Mouse (Mus musculus): ENCODE measurements around the gene Saysd1. TPM values are rescaled to one million over a fixed set of nuclear protein-coding genes. Genes with fewer than 3 reads are reported as not detected.

Saysd1 gene
- polyA plus RNA-seq, 1 experiment = 8.8 TPM

- TF ChIP-seq CTCF (IDR thresholded peaks at IDR 0.05; ENCODE audit: borderline replicate concordance, extremely low read depth, insufficient read depth, insufficient read length) (no peak), POLR2A (IDR thresholded peaks at IDR 0.05; ENCODE audit: borderline replicate concordance, extremely low read depth, insufficient read depth, insufficient read length, poor library complexity, severe bottlenecking) (no peak)
- no peak for DNase-seq (ENCODE audit: low read depth)
These were observed 24.4 kb upstream of the Saysd1 start for GRCm38 (mm10) chr14:20162686-20163085.

GRCm38 (mm10) chr14:20158727-20159681 lies 20.7 kb upstream of the Saysd1 start:
- TF ChIP-seq CTCF (IDR thresholded peaks at IDR 0.05; ENCODE audit: borderline replicate concordance, extremely low read depth, insufficient read depth, insufficient read length) = no peak
- no peak for TF ChIP-seq POLR2A (IDR thresholded peaks at IDR 0.05; ENCODE audit: borderline replicate concordance, extremely low read depth, insufficient read depth, insufficient read length, poor library complexity, severe bottlenecking)
- no peak for DNase-seq (ENCODE audit: low read depth)

- no peak for DNase-seq (ENCODE audit: low read depth)
- no peak for TF ChIP-seq POLR2A (IDR thresholded peaks at IDR 0.05; ENCODE audit: borderline replicate concordance, extremely low read depth, insufficient read depth, insufficient read length, poor library complexity, severe bottlenecking)
- no peak for TF ChIP-seq CTCF (IDR thresholded peaks at IDR 0.05; ENCODE audit: borderline replicate concordance, extremely low read depth, insufficient read depth, insufficient read length)
These were observed 19.3 kb upstream of the Saysd1 start for GRCm38 (mm10) chr14:20157595-20157994.

GRCm38 (mm10) chr14:20155718-20156117 lies 17.4 kb upstream of the Saysd1 start:
- no peak for DNase-seq (ENCODE audit: low read depth)
- no peak for TF ChIP-seq CTCF (IDR thresholded peaks at IDR 0.05; ENCODE audit: borderline replicate concordance, extremely low read depth, insufficient read depth, insufficient read length)
- TF ChIP-seq POLR2A (IDR thresholded peaks at IDR 0.05; ENCODE audit: borderline replicate concordance, extremely low read depth, insufficient read depth, insufficient read length, poor library complexity, severe bottlenecking) = no peak

- DNase-seq (ENCODE audit: low read depth) = no peak
- TF ChIP-seq POLR2A (IDR thresholded peaks at IDR 0.05; ENCODE audit: borderline replicate concordance, extremely low read depth, insufficient read depth, insufficient read length, poor library complexity, severe bottlenecking) (no peak), CTCF (IDR thresholded peaks at IDR 0.05; ENCODE audit: borderline replicate concordance, extremely low read depth, insufficient read depth, insufficient read length) (no peak)
These were observed 16.6 kb upstream of the Saysd1 start for GRCm38 (mm10) chr14:20154937-20155336.

GRCm38 (mm10) chr14:20154245-20154644 lies 15.9 kb upstream of the Saysd1 start:
- TF ChIP-seq CTCF (IDR thresholded peaks at IDR 0.05; ENCODE audit: borderline replicate concordance, extremely low read depth, insufficient read depth, insufficient read length) = no peak
- TF ChIP-seq POLR2A (IDR thresholded peaks at IDR 0.05; ENCODE audit: borderline replicate concordance, extremely low read depth, insufficient read depth, insufficient read length, poor library complexity, severe bottlenecking) = no peak
- DNase-seq (ENCODE audit: low read depth) = no peak

- DNase-seq (ENCODE audit: low read depth) = no peak
- TF ChIP-seq POLR2A (IDR thresholded peaks at IDR 0.05; ENCODE audit: borderline replicate concordance, extremely low read depth, insufficient read depth, insufficient read length, poor library complexity, severe bottlenecking) (no peak), CTCF (IDR thresholded peaks at IDR 0.05; ENCODE audit: borderline replicate concordance, extremely low read depth, insufficient read depth, insufficient read length) (no peak)
These were observed 11.1 kb upstream of the Saysd1 start for GRCm38 (mm10) chr14:20149127-20150080.

- TF ChIP-seq CTCF (IDR thresholded peaks at IDR 0.05; ENCODE audit: borderline replicate concordance, extremely low read depth, insufficient read depth, insufficient read length) (no peak), POLR2A (IDR thresholded peaks at IDR 0.05; ENCODE audit: borderline replicate concordance, extremely low read depth, insufficient read depth, insufficient read length, poor library complexity, severe bottlenecking) (no peak)
These were observed 10.2 kb upstream of the Saysd1 start for GRCm38 (mm10) chr14:20148514-20148913.

GRCm38 (mm10) chr14:20147854-20148253 lies 9.5 kb upstream of the Saysd1 start:
- DNase-seq (ENCODE audit: low read depth) = no peak
- no peak for TF ChIP-seq CTCF (IDR thresholded peaks at IDR 0.05; ENCODE audit: borderline replicate concordance, extremely low read depth, insufficient read depth, insufficient read length)
- no peak for TF ChIP-seq POLR2A (IDR thresholded peaks at IDR 0.05; ENCODE audit: borderline replicate concordance, extremely low read depth, insufficient read depth, insufficient read length, poor library complexity, severe bottlenecking)

More at GRCm38 (mm10) chr14:20148514-20148913, 10.2 kb upstream of the Saysd1 start:
- no peak for DNase-seq (ENCODE audit: low read depth)

- peak; percentile 77 for DNase-seq (ENCODE audit: low read depth)
- no peak for TF ChIP-seq CTCF (IDR thresholded peaks at IDR 0.05; ENCODE audit: borderline replicate concordance, extremely low read depth, insufficient read depth, insufficient read length)
These were observed 5.8 kb upstream of the Saysd1 start for GRCm38 (mm10) chr14:20144093-20144492.

Data from brain, embryonic 14.5 days (tissue).